Mouse (Mus musculus): ENCODE results near the gene Gpat3. TPM values are rescaled to one million over a fixed set of nuclear protein-coding genes. Genes with fewer than 3 reads are reported as not detected.

Gpat3 gene
- polyA plus RNA-seq, 1 experiment from 2014 or later: 0.69 TPM

- no peaks in the 10 kb centered on the region for H3K9me3 ChIP-seq (replicated peaks; ENCODE audit: control insufficient read depth, low read length)
- no peak overlapping the region for H3K9ac ChIP-seq (ENCODE audit: low read length)
- no peaks in the 10 kb centered on the region for H3K4me1 ChIP-seq (ENCODE audit: control insufficient read depth, insufficient read depth, low read length)
- no peaks in the 10 kb centered on the region for H3K27me3 ChIP-seq (replicated peaks; ENCODE audit: control insufficient read depth, insufficient read depth, low read length)
- no peak for ATAC-seq
- no peak overlapping the region for H3K27ac ChIP-seq (ENCODE audit: low read depth, low read length)
- no peaks in the 10 kb centered on the region for H3K36me3 ChIP-seq (ENCODE audit: control insufficient read depth, insufficient read depth, low read length)
- no peak overlapping the region for H3K4me2 ChIP-seq (ENCODE audit: low read length)
- no peak for DNase-seq (ENCODE audit: low spot score)
- H3K4me3 ChIP-seq (ENCODE audit: low read depth, low read length): no peak overlapping the region
- 81% methylated on average over 5 of the region's 5 CpGs for WGBS
Measured at GRCm38 (mm10) chr5:100901046-100901445, 55.5 kb downstream of the Gpat3 start.

- no peak for ATAC-seq
- Histone ChIP-seq H3K27me3 (replicated peaks; ENCODE audit: control insufficient read depth, insufficient read depth, low read length) (no peaks in the 10 kb centered on the region), H3K4me3 (ENCODE audit: low read depth, low read length) (no peak overlapping the region), H3K27ac (ENCODE audit: low read depth, low read length) (no peak overlapping the region), H3K9ac (ENCODE audit: low read length) (no peak overlapping the region), H3K9me3 (replicated peaks; ENCODE audit: control insufficient read depth, low read length) (no peaks in the 10 kb centered on the region), H3K4me2 (ENCODE audit: low read length) (no peak overlapping the region), H3K4me1 (ENCODE audit: control insufficient read depth, insufficient read depth, low read length) (no peaks in the 10 kb centered on the region), H3K36me3 (ENCODE audit: control insufficient read depth, insufficient read depth, low read length) (no peaks in the 10 kb centered on the region)
- WGBS: 92% methylated on average over 7 of the region's 7 CpGs
- no peak for DNase-seq (ENCODE audit: low spot score)
Measured at GRCm38 (mm10) chr5:100908478-100908877, 63.0 kb downstream of the Gpat3 start.

GRCm38 (mm10) chr5:100908901-100909300 lies 63.4 kb downstream of the Gpat3 start:
- WGBS: 86% methylated on average over 10 of the region's 10 CpGs
- H3K27ac ChIP-seq (ENCODE audit: low read depth, low read length): no peak overlapping the region
- H3K9ac ChIP-seq (ENCODE audit: low read length): no peak overlapping the region
- DNase-seq (ENCODE audit: low spot score): no peak
- no peaks in the 10 kb centered on the region for H3K4me1 ChIP-seq (ENCODE audit: control insufficient read depth, insufficient read depth, low read length)
- H3K27me3 ChIP-seq (replicated peaks; ENCODE audit: control insufficient read depth, insufficient read depth, low read length): no peaks in the 10 kb centered on the region
- no peak for ATAC-seq
- H3K4me2 ChIP-seq (ENCODE audit: low read length): no peak overlapping the region
- no peaks in the 10 kb centered on the region for H3K9me3 ChIP-seq (replicated peaks; ENCODE audit: control insufficient read depth, low read length)
- H3K4me3 ChIP-seq (ENCODE audit: low read depth, low read length): no peak overlapping the region
- no peaks in the 10 kb centered on the region for H3K36me3 ChIP-seq (ENCODE audit: control insufficient read depth, insufficient read depth, low read length)

GRCm38 (mm10) chr5:100909691-100910090 lies 64.2 kb downstream of the Gpat3 start:
- no peaks in the 10 kb centered on the region for H3K27me3 ChIP-seq (replicated peaks; ENCODE audit: control insufficient read depth, insufficient read depth, low read length)
- no peaks in the 10 kb centered on the region for H3K36me3 ChIP-seq (ENCODE audit: control insufficient read depth, insufficient read depth, low read length)
- H3K27ac ChIP-seq (ENCODE audit: low read depth, low read length): no peak overlapping the region
- H3K9me3 ChIP-seq (replicated peaks; ENCODE audit: control insufficient read depth, low read length): no peaks in the 10 kb centered on the region
- DNase-seq (ENCODE audit: low spot score) (no peak), ATAC-seq (no peak)
- no peak overlapping the region for H3K4me3 ChIP-seq (ENCODE audit: low read depth, low read length)
- WGBS: 90% methylated on average over 11 of the region's 11 CpGs
- no peaks in the 10 kb centered on the region for H3K4me1 ChIP-seq (ENCODE audit: control insufficient read depth, insufficient read depth, low read length)
- no peak overlapping the region for H3K4me2 ChIP-seq (ENCODE audit: low read length)
- no peak overlapping the region for H3K9ac ChIP-seq (ENCODE audit: low read length)

- DNase-seq (ENCODE audit: low spot score) (no peak), ATAC-seq (no peak)
- H3K4me2 ChIP-seq (ENCODE audit: low read length): no peak overlapping the region
- H3K9me3 ChIP-seq (replicated peaks; ENCODE audit: control insufficient read depth, low read length): no peaks in the 10 kb centered on the region
- H3K36me3 ChIP-seq (ENCODE audit: control insufficient read depth, insufficient read depth, low read length): no peaks in the 10 kb centered on the region
- no peaks in the 10 kb centered on the region for H3K4me1 ChIP-seq (ENCODE audit: control insufficient read depth, insufficient read depth, low read length)
- H3K4me3 ChIP-seq (ENCODE audit: low read depth, low read length): no peak overlapping the region
- H3K9ac ChIP-seq (ENCODE audit: low read length): no peak overlapping the region
- no peak overlapping the region for H3K27ac ChIP-seq (ENCODE audit: low read depth, low read length)
- WGBS: 76% methylated on average over 19 of the region's 19 CpGs
- H3K27me3 ChIP-seq (replicated peaks; ENCODE audit: control insufficient read depth, insufficient read depth, low read length): no peaks in the 10 kb centered on the region
Measured at GRCm38 (mm10) chr5:100911502-100912097, 66.1 kb downstream of the Gpat3 start.

GRCm38 (mm10) chr5:100912366-100912765 lies 66.9 kb downstream of the Gpat3 start:
- DNase-seq (ENCODE audit: low spot score): no peak
- ATAC-seq: no peak
- H3K9me3 ChIP-seq (replicated peaks; ENCODE audit: control insufficient read depth, low read length): no peaks in the 10 kb centered on the region
- 80% methylated on average over 7 of the region's 7 CpGs for WGBS
- H3K27ac ChIP-seq (ENCODE audit: low read depth, low read length): no peak overlapping the region
- H3K4me1 ChIP-seq (ENCODE audit: control insufficient read depth, insufficient read depth, low read length): no peaks in the 10 kb centered on the region
- H3K9ac ChIP-seq (ENCODE audit: low read length): no peak overlapping the region
- no peaks in the 10 kb centered on the region for H3K36me3 ChIP-seq (ENCODE audit: control insufficient read depth, insufficient read depth, low read length)
- H3K27me3 ChIP-seq (replicated peaks; ENCODE audit: control insufficient read depth, insufficient read depth, low read length): no peaks in the 10 kb centered on the region
- H3K4me3 ChIP-seq (ENCODE audit: low read depth, low read length): no peak overlapping the region
- H3K4me2 ChIP-seq (ENCODE audit: low read length): no peak overlapping the region

- Histone ChIP-seq H3K27me3 (replicated peaks; ENCODE audit: control insufficient read depth, insufficient read depth, low read length) (no peaks in the 10 kb centered on the region), H3K4me1 (ENCODE audit: control insufficient read depth, insufficient read depth, low read length) (no peaks in the 10 kb centered on the region), H3K4me3 (ENCODE audit: low read depth, low read length) (no peak overlapping the region), H3K9me3 (replicated peaks; ENCODE audit: control insufficient read depth, low read length) (no peaks in the 10 kb centered on the region), H3K9ac (ENCODE audit: low read length) (no peak overlapping the region), H3K27ac (ENCODE audit: low read depth, low read length) (no peak overlapping the region), H3K36me3 (ENCODE audit: control insufficient read depth, insufficient read depth, low read length) (no peaks in the 10 kb centered on the region), H3K4me2 (ENCODE audit: low read length) (no peak overlapping the region)
- DNase-seq (ENCODE audit: low spot score) (no peak), ATAC-seq (no peak)
- 73% methylated on average over 9 of the region's 9 CpGs for WGBS
Measured at GRCm38 (mm10) chr5:100913274-100913673, 67.8 kb downstream of the Gpat3 start.

GRCm38 (mm10) chr5:100914989-100915388 lies 69.5 kb downstream of the Gpat3 start:
- no peaks in the 10 kb centered on the region for H3K9me3 ChIP-seq (replicated peaks; ENCODE audit: control insufficient read depth, low read length)
- no peak overlapping the region for H3K4me3 ChIP-seq (ENCODE audit: low read depth, low read length)
- H3K27me3 ChIP-seq (replicated peaks; ENCODE audit: control insufficient read depth, insufficient read depth, low read length): no peaks in the 10 kb centered on the region
- H3K27ac ChIP-seq (ENCODE audit: low read depth, low read length): no peak overlapping the region
- ATAC-seq (peak; percentile 26; the same call in 1 of the 2 replicates), DNase-seq (ENCODE audit: low spot score) (peak; percentile 89)
- H3K9ac ChIP-seq (ENCODE audit: low read length): no peak overlapping the region
- H3K4me1 ChIP-seq (ENCODE audit: control insufficient read depth, insufficient read depth, low read length): no peaks in the 10 kb centered on the region
- H3K4me2 ChIP-seq (ENCODE audit: low read length): no peak overlapping the region
- H3K36me3 ChIP-seq (ENCODE audit: control insufficient read depth, insufficient read depth, low read length): no peaks in the 10 kb centered on the region
- WGBS: 19% methylated on average over 7 of the region's 7 CpGs

- Histone ChIP-seq H3K27me3 (replicated peaks; ENCODE audit: control insufficient read depth, insufficient read depth, low read length) (no peaks in the 10 kb centered on the region), H3K4me2 (ENCODE audit: low read length) (no peak overlapping the region), H3K9ac (ENCODE audit: low read length) (no peak overlapping the region), H3K4me3 (ENCODE audit: low read depth, low read length) (no peak overlapping the region), H3K4me1 (ENCODE audit: control insufficient read depth, insufficient read depth, low read length) (no peaks in the 10 kb centered on the region), H3K9me3 (replicated peaks; ENCODE audit: control insufficient read depth, low read length) (no peaks in the 10 kb centered on the region), H3K27ac (ENCODE audit: low read depth, low read length) (no peak overlapping the region), H3K36me3 (ENCODE audit: control insufficient read depth, insufficient read depth, low read length) (no peaks in the 10 kb centered on the region)
- 49% methylated on average over 5 of the region's 5 CpGs for WGBS
- DNase-seq (ENCODE audit: low spot score) (no peak), ATAC-seq (no peak)
Measured at GRCm38 (mm10) chr5:100915411-100915810, 69.9 kb downstream of the Gpat3 start.
